Mouse (Mus musculus) midbrain, embryonic 15.5 days (tissue): Measurements from ENCODE around the gene Gprin3. TPM values are rescaled to one million over a fixed set of nuclear protein-coding genes. Genes with fewer than 3 reads are reported as not detected.
A peak's percentile ranks its signal among the peaks of the same experiment; 100 is the strongest.
"Not testable (repeated sequence)": the region's sequence is repeated elsewhere in the genome, so short reads cannot be mapped to it uniquely, and the experiment has no call there.

Experiments used
- ATAC-seq: fragments of 200-750 bp; cut with Nextera tagmentation; replicated peaks from 2 replicates; pipeline ENCODE4 v1.8.0; 2017; ENCODE audit warnings: moderate TSS enrichment
- H3K27ac ChIP-seq: fragments of 300-500 bp; sonication (generic); 2 replicates; pipeline ENCODE4 v1.5.1; 2015; ENCODE audit warnings: mild to moderate bottlenecking, inconsistent platforms
- H3K27me3 ChIP-seq: fragments of 300-500 bp; sonication (generic); replicated peaks from 2 replicates; pipeline ENCODE4 v1.6.1; 2015; ENCODE audit warnings: inconsistent platforms
- H3K36me3 ChIP-seq: fragments of 300-500 bp; sonication (generic); replicated peaks from 2 replicates; pipeline ENCODE4 v1.6.1; 2015; ENCODE audit warnings: inconsistent platforms
- H3K4me1 ChIP-seq: fragments of 300-500 bp; sonication (generic); 2 replicates; pipeline ENCODE4 v1.6.1; 2015; ENCODE audit warnings: inconsistent platforms
- H3K4me2 ChIP-seq: fragments of 300-500 bp; sonication (generic); 2 replicates; pipeline ENCODE4 v1.6.1; 2015; ENCODE audit warnings: inconsistent platforms, mild to moderate bottlenecking, moderate library complexity
- H3K4me3 ChIP-seq: fragments of 300-500 bp; sonication (generic); 2 replicates; pipeline ENCODE4 v1.5.1; 2015; ENCODE audit warnings: mild to moderate bottlenecking, inconsistent platforms
- H3K9ac ChIP-seq: fragments of 300-500 bp; sonication (generic); 2 replicates; pipeline ENCODE4 v1.6.1; 2015; ENCODE audit warnings: mild to moderate bottlenecking, inconsistent platforms
- H3K9me3 ChIP-seq: fragments of 300-500 bp; sonication (generic); 2 replicates; pipeline ENCODE4 v1.6.1; 2016; ENCODE audit warnings: inconsistent platforms
- WGBS: fragments of 180-500 bp; shearing (Covaris S2); methylation state at CpG from one replicate; pipeline ENCODE4 v1.1.7; 2015; ENCODE audit warnings: mixed read lengths; 5-methylcytosine and 5-hydroxymethylcytosine counted together
- polyA plus RNA-seq: library from polyadenylated mRNA; unstranded; fragments of >200 nt; fragmentation: Nextera tagmentation; extraction: Ambion mirVana; gene quantifications from 2 replicates; pipeline ENCODE4 v1.2.1, GENCODE M21; 2015

Gene Gprin3
- polyA plus RNA-seq, 1 experiment from 2014 or later, result 9.0 TPM

- Histone ChIP-seq H3K9me3 (no peaks in the 10 kb centered on the region), H3K4me2 (no peak overlapping the region), H3K4me1 (no peaks in the 10 kb centered on the region), H3K27me3 (no peaks in the 10 kb centered on the region), H3K36me3 (no peaks in the 10 kb centered on the region), H3K4me3 (no peak overlapping the region), H3K27ac (no peak overlapping the region), H3K9ac (no peak overlapping the region)
- ATAC-seq, result no peak
Measured at GRCm38 (mm10) chr6:59315868-59316267, 110.2 kb downstream of the Gprin3 start.

DNA sequence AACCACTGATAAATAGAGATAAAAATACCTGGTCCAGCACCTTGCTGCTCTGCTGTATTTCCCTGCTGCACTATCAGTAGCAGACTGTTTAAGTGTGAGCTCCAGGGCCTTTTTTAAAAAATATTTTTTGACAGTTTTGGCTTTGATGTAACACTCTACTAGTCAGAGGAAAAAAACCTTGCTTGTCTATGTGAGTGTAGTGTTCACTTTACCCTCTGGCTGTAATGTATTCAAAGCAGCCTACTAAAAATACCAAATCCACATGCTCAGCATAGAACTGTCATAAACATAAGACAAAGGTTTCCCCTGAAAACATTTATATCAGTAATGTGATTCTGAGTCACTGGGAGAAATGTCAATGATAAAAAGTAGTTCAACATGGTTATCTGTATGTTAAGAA, 111.0 kb downstream of the Gprin3 start:
- Histone ChIP-seq H3K27ac (no peak overlapping the region), H3K9me3 (no peaks in the 10 kb centered on the region), H3K9ac (no peak overlapping the region), H3K36me3 (no peaks in the 10 kb centered on the region), H3K4me2 (no peak overlapping the region), H3K27me3 (no peaks in the 10 kb centered on the region), H3K4me1 (no peaks in the 10 kb centered on the region), H3K4me3 (no peak overlapping the region)
- ATAC-seq, result peak; percentile 67; the same call in 1 of the 2 replicates

DNA sequence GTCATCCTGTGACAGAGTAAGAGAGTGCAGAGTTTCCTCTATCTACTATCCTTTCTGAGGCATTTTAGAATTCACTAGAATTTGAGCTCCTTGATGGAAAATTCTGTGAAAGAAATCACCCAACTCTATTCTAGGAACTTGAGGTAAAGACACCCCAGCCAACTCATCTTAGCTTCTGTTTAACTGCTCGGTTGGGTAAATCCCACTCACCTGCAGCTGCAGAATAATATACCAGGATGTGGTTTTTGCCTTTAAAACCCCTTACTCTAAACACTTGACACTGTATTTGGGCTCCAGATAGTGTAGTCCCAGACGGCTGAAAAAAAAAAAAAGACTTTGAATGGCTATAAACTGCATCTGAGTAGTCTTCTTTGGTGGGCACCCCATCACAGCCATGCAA, 112.9 kb downstream of the Gprin3 start:
- Histone ChIP-seq H3K9ac (no peak overlapping the region), H3K4me2 (no peak overlapping the region), H3K36me3 (no peaks in the 10 kb centered on the region), H3K27me3 (no peaks in the 10 kb centered on the region), H3K27ac (no peak overlapping the region), H3K9me3 (no peaks in the 10 kb centered on the region), H3K4me3 (no peak overlapping the region), H3K4me1 (no peaks in the 10 kb centered on the region)
- WGBS, result 81% methylated on average over 2 of the region's 2 CpGs
- no peak for ATAC-seq

- H3K9me3 ChIP-seq, result no peaks in the 10 kb centered on the region
- WGBS, result 93% methylated on average over 2 of the region's 2 CpGs
- H3K4me2 ChIP-seq, result no peak overlapping the region
- no peak overlapping the region for H3K27ac ChIP-seq
- ATAC-seq, result no peak
- no peaks in the 10 kb centered on the region for H3K4me1 ChIP-seq
- no peak overlapping the region for H3K9ac ChIP-seq
- H3K4me3 ChIP-seq, result no peak overlapping the region
- no peaks in the 10 kb centered on the region for H3K27me3 ChIP-seq
- no peaks in the 10 kb centered on the region for H3K36me3 ChIP-seq
Measured at GRCm38 (mm10) chr6:59311241-59311640, 114.9 kb downstream of the Gprin3 start.

- not testable (repeated sequence) for H3K27me3 ChIP-seq, H3K4me2 ChIP-seq, ATAC-seq, H3K4me1 ChIP-seq, H3K27ac ChIP-seq, H3K36me3 ChIP-seq, H3K4me3 ChIP-seq, H3K9me3 ChIP-seq, H3K9ac ChIP-seq
- WGBS, result 83% methylated on average over 2 of the region's 2 CpGs
Measured at GRCm38 (mm10) chr6:59304235-59304942, 121.7 kb downstream of the Gprin3 start.

GRCm38 (mm10) chr6:59303031-59303430, 123.1 kb downstream of the Gprin3 start:
- H3K27me3 ChIP-seq, result no peaks in the 10 kb centered on the region
- no peak overlapping the region for H3K9ac ChIP-seq
- H3K36me3 ChIP-seq, result no peaks in the 10 kb centered on the region
- H3K4me2 ChIP-seq, result no peak overlapping the region
- no peaks in the 10 kb centered on the region for H3K4me1 ChIP-seq
- WGBS, result 94% methylated on average over 1 of the region's 1 CpGs
- H3K27ac ChIP-seq, result no peak overlapping the region
- no peaks in the 10 kb centered on the region for H3K9me3 ChIP-seq
- H3K4me3 ChIP-seq, result no peak overlapping the region
- ATAC-seq, result no peak

Other genes with a start within 250 kb of the Gprin3 start
- 11.5 TPM in 2 replicates for gene Tigd2, start 217.4 kb downstream of the Gprin3 start, polyA plus RNA-seq